Mouse (Mus musculus) midbrain, postnatal 0 days (tissue): ENCODE results near the gene Olfr1197. TPM values are rescaled to one million over a fixed set of nuclear protein-coding genes. Genes with fewer than 3 reads are reported as not detected.

Experiments
- ATAC-seq: fragments of 200-750 bp; cut with Nextera tagmentation; 2 replicates; pipeline ENCODE4 v1.8.0; 2017; ENCODE audit warnings: moderate number of reproducible peaks, mild to moderate bottlenecking, moderate TSS enrichment, moderate library complexity; ENCODE audit not compliant: low FRiP score
- DNase-seq: peaks from one replicate; pipeline ENCODE4 v3.0.0-alpha.2; 2015; ENCODE audit warnings: low spot score
- H3K27ac ChIP-seq: fragments of 300-500 bp; sonication (generic); 2 replicates; pipeline ENCODE4 v1.5.1; 2014; ENCODE audit warnings: low read depth, mild to moderate bottlenecking, low read length, mixed read lengths
- H3K27me3 ChIP-seq: fragments of 300-500 bp; sonication (generic); 2 replicates; pipeline ENCODE4 v1.6.1; 2014; ENCODE audit warnings: low read length, control low read depth, mixed read lengths; ENCODE audit not compliant: insufficient read depth
- H3K36me3 ChIP-seq: fragments of 300-500 bp; sonication (generic); 2 replicates; pipeline ENCODE4 v1.6.1; 2014; ENCODE audit warnings: low read length, control low read depth, mixed read lengths; ENCODE audit not compliant: insufficient read depth
- H3K4me1 ChIP-seq: fragments of 300-500 bp; sonication (generic); 2 replicates; pipeline ENCODE4 v1.6.1; 2014; ENCODE audit warnings: mild to moderate bottlenecking, control low read depth, antibody characterized with exemption, low read length, mixed read lengths; ENCODE audit not compliant: insufficient read depth
- H3K4me2 ChIP-seq: fragments of 300-500 bp; sonication (generic); 2 replicates; pipeline ENCODE4 v1.6.1; 2014; ENCODE audit warnings: low read depth, mild to moderate bottlenecking, low read length, mixed read lengths; ENCODE audit not compliant: poor library complexity, severe bottlenecking
- H3K4me3 ChIP-seq: fragments of 300-500 bp; sonication (generic); 2 replicates; pipeline ENCODE4 v1.5.1; 2014; ENCODE audit warnings: low read depth, mild to moderate bottlenecking, low read length, moderate library complexity
- H3K9ac ChIP-seq: fragments of 300-500 bp; sonication (generic); replicated peaks from 2 replicates; pipeline ENCODE4 v1.6.1; 2014; ENCODE audit warnings: mild to moderate bottlenecking, low read length, moderate library complexity, mixed read lengths; ENCODE audit not compliant: poor library complexity, severe bottlenecking
- H3K9me3 ChIP-seq: fragments of 300-500 bp; sonication (generic); 2 replicates; pipeline ENCODE4 v1.6.1; 2016; ENCODE audit warnings: low read length, control low read depth
- CTCF ChIP-seq: IDR thresholded peaks from 2 replicates; pipeline ENCODE4 v1.5.1; 2016; ENCODE audit warnings: antibody characterized with exemption, mild to moderate bottlenecking
- WGBS: fragments of 180-500 bp; shearing (Covaris S2); extraction: QIAGEN DNeasy Blood & Tissue Kit; methylation state at CpG from one replicate; pipeline ENCODE4 v1.1.7; 2014; 5-methylcytosine and 5-hydroxymethylcytosine counted together
- polyA plus RNA-seq: library from polyadenylated mRNA; unstranded; fragments of >200 nt; fragmentation: Nextera tagmentation; extraction: Ambion mirVana; gene quantifications from 2 replicates; pipeline ENCODE4 v1.2.1, GENCODE M21; 2015
- total RNA-seq: library from RNA; depleted of rRNA; stranded (reverse); fragments of >200 nt; gene quantifications from 2 replicates; pipeline ENCODE4 v1.2.3, GENCODE M21; 2014; rRNA removed

Olfr1197 gene
- total RNA-seq (not detected in 2 replicates), polyA plus RNA-seq (not detected in 2 replicates)

GRCm38 (mm10) chr2:88732266-88732665 is at the start of gene Olfr1197:
Gene Olfr1197, minus strand, starts transcription at chr2:88732366.
- H3K36me3 ChIP-seq = no peaks in the 10 kb centered on the region
- ATAC-seq = no peak
- no peak within 1 kb of the TSS for H3K9ac ChIP-seq
- no peak for TF ChIP-seq CTCF
- H3K9me3 ChIP-seq = no peaks in the 10 kb centered on the region
- no peak within 1 kb of the TSS for H3K4me3 ChIP-seq
- DNase-seq = no peak
- WGBS = 85% methylated on average over 1 of the region's 1 CpGs
- no peak within 1 kb of the TSS for H3K27ac ChIP-seq
- no peaks in the 10 kb centered on the region for H3K27me3 ChIP-seq
- no peaks in the 10 kb centered on the region for H3K4me1 ChIP-seq
- no peak within 1 kb of the TSS for H3K4me2 ChIP-seq

- no peak for ATAC-seq
- 81% methylated on average over 2 of the region's 2 CpGs for WGBS
- no peak within 1 kb of the TSS for H3K4me2 ChIP-seq
These were observed 38.2 kb upstream of the Olfr1197 start, which contains the start of gene Olfr1200 for GRCm38 (mm10) chr2:88770388-88770787. Gene Olfr1200, minus strand, starts transcription at chr2:88770488.

GRCm38 (mm10) chr2:88760369-88760768 is 28.2 kb upstream of the Olfr1197 start, which contains the start of gene Olfr1199:
Gene Olfr1199, minus strand, starts transcription at chr2:88760469.
- Histone ChIP-seq H3K27me3 (no peaks in the 10 kb centered on the region), H3K9ac (no peak within 1 kb of the TSS), H3K27ac (no peak within 1 kb of the TSS), H3K4me1 (no peaks in the 10 kb centered on the region), H3K9me3 (no peaks in the 10 kb centered on the region), H3K4me2 (no peak within 1 kb of the TSS), H3K4me3 (no peak within 1 kb of the TSS), H3K36me3 (no peaks in the 10 kb centered on the region)
- WGBS = 89% methylated on average over 2 of the region's 2 CpGs
- TF ChIP-seq CTCF = no peak
- no peak for DNase-seq
- ATAC-seq = no peak

More at GRCm38 (mm10) chr2:88770388-88770787, 38.2 kb upstream of the Olfr1197 start, which contains the start of gene Olfr1200:
- Histone ChIP-seq H3K4me1 (no peaks in the 10 kb centered on the region), H3K9ac (no peak within 1 kb of the TSS), H3K27me3 (no peaks in the 10 kb centered on the region), H3K9me3 (no peaks in the 10 kb centered on the region), H3K36me3 (no peaks in the 10 kb centered on the region), H3K27ac (no peak within 1 kb of the TSS), H3K4me3 (no peak within 1 kb of the TSS)
- no peak for DNase-seq
- TF ChIP-seq CTCF = no peak

GRCm38 (mm10) chr2:88751270-88751669 is 19.1 kb upstream of the Olfr1197 start, which contains the start of gene Olfr1198:
Gene Olfr1198, minus strand, starts transcription at chr2:88751370.
- no peak for ATAC-seq
- TF ChIP-seq CTCF = no peak
- no peak within 1 kb of the TSS for H3K27ac ChIP-seq
- no peaks in the 10 kb centered on the region for H3K9me3 ChIP-seq
- DNase-seq = no peak
- no peak within 1 kb of the TSS for H3K9ac ChIP-seq
- no peaks in the 10 kb centered on the region for H3K27me3 ChIP-seq
- WGBS = 87% methylated on average over 2 of the region's 2 CpGs
- H3K4me1 ChIP-seq = no peaks in the 10 kb centered on the region
- no peaks in the 10 kb centered on the region for H3K36me3 ChIP-seq
- H3K4me3 ChIP-seq = no peak within 1 kb of the TSS
- H3K4me2 ChIP-seq = no peak within 1 kb of the TSS

- Histone ChIP-seq H3K4me3 (no peak overlapping the region), H3K27me3 (no peaks in the 10 kb centered on the region), H3K36me3 (no peaks in the 10 kb centered on the region), H3K9ac (no peak overlapping the region), H3K4me2 (no peak overlapping the region), H3K9me3 (no peaks in the 10 kb centered on the region), H3K27ac (no peak overlapping the region), H3K4me1 (no peaks in the 10 kb centered on the region)
- ATAC-seq (no peak), DNase-seq (no peak)
- 64% methylated on average over 3 of the region's 3 CpGs for WGBS
- TF ChIP-seq CTCF = no peak
These were observed 11.2 kb upstream of the Olfr1197 start for GRCm38 (mm10) chr2:88743379-88743778.

DNA sequence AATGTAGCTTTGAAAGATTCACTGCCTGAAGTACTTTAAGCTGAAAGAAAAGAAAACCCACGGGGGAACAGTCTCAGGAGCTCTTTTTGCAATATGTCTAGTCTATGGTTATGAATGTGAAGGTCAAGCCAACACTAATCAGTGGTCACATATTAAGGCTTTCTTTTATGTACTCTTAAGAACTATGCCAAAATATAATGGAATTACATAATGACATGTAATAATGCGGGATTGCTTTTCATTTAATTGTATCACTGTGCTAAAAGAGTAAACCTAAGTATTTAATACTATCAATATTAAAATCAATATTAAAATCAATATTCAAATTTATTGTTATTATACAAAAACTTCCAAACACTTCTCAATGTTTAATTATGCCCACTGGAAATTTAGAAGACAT is 27.7 kb downstream of the Olfr1197 start, which contains the start of gene Olfr1196:
Gene Olfr1196, minus strand, starts transcription at position 101 of the 400 bp plus-strand sequence.
- Histone ChIP-seq H3K27ac (no peak within 1 kb of the TSS), H3K9me3 (no peaks in the 10 kb centered on the region), H3K36me3 (no peaks in the 10 kb centered on the region), H3K9ac (no peak within 1 kb of the TSS), H3K4me3 (no peak within 1 kb of the TSS), H3K4me2 (no peak within 1 kb of the TSS), H3K27me3 (no peaks in the 10 kb centered on the region), H3K4me1 (no peaks in the 10 kb centered on the region)
- WGBS = 86% methylated on average over 2 of the region's 2 CpGs
- TF ChIP-seq CTCF = no peak
- DNase-seq = no peak
- no peak for ATAC-seq
